Mouse (Mus musculus): ENCODE data around the gene Acvr2b.

DNA sequence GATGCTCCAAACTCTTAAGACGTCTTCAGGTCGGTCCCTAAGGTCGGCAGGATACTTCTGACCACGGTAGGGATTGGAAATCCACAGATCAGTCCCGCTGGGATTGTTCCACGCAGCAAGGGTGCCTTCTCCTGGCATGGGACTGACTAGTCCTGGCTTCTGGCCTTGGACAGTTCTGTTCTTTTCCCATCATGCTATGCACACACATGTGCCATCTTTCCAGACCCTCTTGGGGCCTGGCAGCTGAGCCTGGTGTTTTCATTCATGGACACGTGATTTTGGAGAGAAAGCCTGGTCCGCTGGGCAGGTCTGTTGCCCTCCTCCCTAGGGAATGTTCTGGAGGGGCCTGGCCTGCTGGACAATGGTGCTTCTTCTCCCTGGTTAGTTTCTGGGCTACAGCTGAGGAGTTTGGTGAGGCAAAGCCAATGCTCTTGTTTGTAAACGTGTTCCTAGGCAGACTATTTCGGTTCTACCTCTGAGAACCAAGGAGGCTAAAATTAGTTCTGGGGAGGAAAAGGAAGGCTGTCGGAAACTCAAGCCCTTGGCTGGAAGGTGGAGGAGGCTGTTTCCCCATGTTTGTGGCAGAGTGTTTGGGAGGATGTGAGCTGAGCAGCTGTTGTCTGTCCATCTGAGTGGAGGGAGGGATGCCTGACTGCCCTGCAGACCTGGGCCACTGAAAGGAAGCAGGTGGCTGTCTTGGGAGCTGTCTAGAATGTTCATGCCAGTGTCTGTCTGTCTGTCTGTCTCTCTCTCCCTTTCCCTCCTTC is 7.2 kb downstream of the Acvr2b start:
- TF ChIP-seq CTCF (IDR thresholded peaks at IDR 0.05; ENCODE audit: extremely low read depth, insufficient read depth, insufficient read length, insufficient replicate concordance) (no peak), POLR2A (IDR thresholded peaks at IDR 0.05; ENCODE audit: low read depth, low read length) (no peak)

Data from spleen, adult 2 months (tissue).